In the genomic region with DNA sequence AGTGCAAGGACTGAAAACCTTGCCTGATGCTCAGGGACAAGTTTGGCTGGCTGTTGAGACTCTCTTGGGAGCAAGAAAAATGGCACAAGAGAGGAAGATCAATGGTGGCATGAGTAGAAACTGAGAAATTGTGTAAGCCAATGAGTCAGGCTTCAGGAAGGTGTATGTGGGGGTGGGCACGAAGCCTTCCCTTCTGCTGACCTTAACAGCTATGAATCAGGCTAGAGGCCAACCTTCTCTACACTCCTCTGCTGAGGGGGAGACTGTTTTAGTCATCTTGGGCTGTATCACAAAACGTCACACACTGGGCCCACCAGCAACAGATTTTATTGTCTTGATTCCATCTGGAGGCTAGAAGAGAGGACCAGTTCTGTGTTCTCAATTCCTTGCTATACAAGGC, we compare ENCODE assay signal across 6 mouse cellular contexts. TPM values are rescaled to one million over a fixed set of nuclear protein-coding genes. Genes with fewer than 3 reads are reported as not detected.
"Had no signal": no experiment of that assay in that cellular context is flagged by ENCODE, and none has a peak within 500 bp of the region (broad histone marks: within the 10 kb centered on the region; RNA-seq: fewer than 3 reads in every experiment).

No protein-coding gene starts in this region.

- DNase-seq: kidney, postnatal 25 days; lung, adult 2 months; lung, postnatal 36 days; thymus, postnatal 4 days had no signal

RNA-seq across cellular contexts. Expression of a gene that starts 14.1 kb away (rescaled TPM):
- total RNA-seq: left cerebral cortex, postnatal 14 days; midbrain, postnatal 0 days had no signal
